Mouse (Mus musculus) layer of hippocampus, postnatal 10 days (tissue): Measurements from ENCODE around the gene Car15. TPM values are rescaled to one million over a fixed set of nuclear protein-coding genes. Genes with fewer than 3 reads are reported as not detected.
A peak's percentile ranks its signal among the peaks of the same experiment; 100 is the strongest.

Source experiments
- DNase-seq, 2 experiments: peaks; one replicate each; pipeline ENCODE4 v3.0.0; 2021; ENCODE audit warnings: low spot score in 2 of 2
- long read RNA-seq: library from polyadenylated mRNA; stranded (forward); transcript quantifications from one replicate; pipeline ENCODE4 v2.0.0, GENCODE M21; 2023
- total RNA-seq, 2 experiments: library from RNA; stranded (reverse); gene quantifications; 2 replicates each; pipeline ENCODE4 v1.2.3; 2021

Car15 gene
- 1 to 10 TPM; 7.5 to 9.2 TPM for total RNA-seq
- long read RNA-seq, partial matches to known transcripts: 2 of 3 reads
- long read RNA-seq, other reads (novel, unspliced or antisense): 0 of 3 reads

GRCm38 (mm10) chr16:17838051-17838450 is at the start of gene Car15:
Car15 (minus strand) TSS chr16:17838364.
- no peak for DNase-seq

GRCm38 (mm10) chr16:17884116-17884515 is 46.0 kb upstream of the Car15 start:
- DNase-seq: no peak

GRCm38 (mm10) chr16:17882196-17882595 is 44.0 kb upstream of the Car15 start:
- no peak for DNase-seq

GRCm38 (mm10) chr16:17879571-17879970 is 41.4 kb upstream of the Car15 start:
- DNase-seq: no peak

- no peak for DNase-seq
Observed at GRCm38 (mm10) chr16:17876096-17876495, 37.9 kb upstream of the Car15 start.

GRCm38 (mm10) chr16:17875174-17875573 is 37.0 kb upstream of the Car15 start:
- no peak for DNase-seq

- DNase-seq: no peak
Observed at GRCm38 (mm10) chr16:17872995-17873394, 34.8 kb upstream of the Car15 start.

GRCm38 (mm10) chr16:17871248-17871647 is 33.1 kb upstream of the Car15 start:
- no peak for DNase-seq

- no peak for DNase-seq
Observed at GRCm38 (mm10) chr16:17865770-17866169, 27.6 kb upstream of the Car15 start.

- no peak for DNase-seq
Observed at GRCm38 (mm10) chr16:17865293-17865692, 27.1 kb upstream of the Car15 start.

GRCm38 (mm10) chr16:17858592-17858991 is 20.4 kb upstream of the Car15 start:
- no peak for DNase-seq

- DNase-seq: no peak
Observed at GRCm38 (mm10) chr16:17857157-17857556, 19.0 kb upstream of the Car15 start.

GRCm38 (mm10) chr16:17853263-17853662 is 15.1 kb upstream of the Car15 start:
- DNase-seq: no peak

- DNase-seq: no peak
Observed at GRCm38 (mm10) chr16:17851860-17852259, 13.7 kb upstream of the Car15 start.

- DNase-seq: no peak
Observed at GRCm38 (mm10) chr16:17851331-17851730, 13.2 kb upstream of the Car15 start.

GRCm38 (mm10) chr16:17849486-17849885 is 11.3 kb upstream of the Car15 start:
- no peak for DNase-seq

- DNase-seq: peak in 1 of 2 experiments; percentile 60
Observed at GRCm38 (mm10) chr16:17848928-17849327, 10.8 kb upstream of the Car15 start.

- DNase-seq: no peak
Observed at GRCm38 (mm10) chr16:17848431-17848830, 10.3 kb upstream of the Car15 start.

- no peak for DNase-seq
Observed at GRCm38 (mm10) chr16:17843701-17844365, 5.7 kb upstream of the Car15 start.

GRCm38 (mm10) chr16:17842437-17842836 is 4.3 kb upstream of the Car15 start:
- DNase-seq: no peak

GRCm38 (mm10) chr16:17839976-17840375 is 1.8 kb upstream of the Car15 start:
- no peak for DNase-seq

- DNase-seq: no peak
Observed at GRCm38 (mm10) chr16:17835481-17835880, 2.7 kb downstream of the Car15 start.

- no peak for DNase-seq
Observed at GRCm38 (mm10) chr16:17834543-17834942, 3.6 kb downstream of the Car15 start.
